Mouse (Mus musculus): ENCODE measurements around the gene Cant1.

- TF ChIP-seq CTCF (IDR thresholded peaks at IDR 0.05; ENCODE audit: low read depth) (no peak), EP300 (optimal IDR thresholded peaks at IDR 0.05) (no peak)
These were observed 12.4 kb downstream of the Cant1 start for GRCm38 (mm10) chr11:118406521-118406920.
